Mouse (Mus musculus): ENCODE measurements around the gene Rnf166.

Gene Rnf166

GRCm38 (mm10) chr8:122444058-122444748 lies 31.7 kb downstream of the Rnf166 start:
- in situ Hi-C loops (cut with MboI; ENCODE audit: low pct_unique_long_range_greater_than_20kb in 1 of 2, low sequenced_read_pairs in 2 of 2, unreplicated experiment in 1 of 2): no loop called here

GRCm38 (mm10) chr8:122443262-122444006 lies 32.4 kb downstream of the Rnf166 start, which contains the start of gene Mvd:
Gene Mvd, minus strand, starts transcription at chr8:122443422.
- in situ Hi-C loops (cut with MboI; ENCODE audit: low pct_unique_long_range_greater_than_20kb in 1 of 2, low sequenced_read_pairs in 2 of 2, unreplicated experiment in 1 of 2): no loop called here

GRCm38 (mm10) chr8:122442781-122443180 lies 33.1 kb downstream of the Rnf166 start:
- in situ Hi-C loops (cut with MboI; ENCODE audit: low pct_unique_long_range_greater_than_20kb in 1 of 2, low sequenced_read_pairs in 2 of 2, unreplicated experiment in 1 of 2): no loop called here

GRCm38 (mm10) chr8:122442356-122442755 lies 33.5 kb downstream of the Rnf166 start:
- in situ Hi-C loops (cut with MboI; ENCODE audit: low pct_unique_long_range_greater_than_20kb in 1 of 2, low sequenced_read_pairs in 2 of 2, unreplicated experiment in 1 of 2): no loop called here

GRCm38 (mm10) chr8:122441326-122441725 lies 34.5 kb downstream of the Rnf166 start:
- in situ Hi-C loops (cut with MboI; ENCODE audit: low pct_unique_long_range_greater_than_20kb in 1 of 2, low sequenced_read_pairs in 2 of 2, unreplicated experiment in 1 of 2): no loop called here

GRCm38 (mm10) chr8:122439336-122439735 lies 36.5 kb downstream of the Rnf166 start:
- in situ Hi-C loops (cut with MboI; ENCODE audit: low pct_unique_long_range_greater_than_20kb in 1 of 2, low sequenced_read_pairs in 2 of 2, unreplicated experiment in 1 of 2): no loop called here

GRCm38 (mm10) chr8:122437708-122438331 lies 38.0 kb downstream of the Rnf166 start:
- in situ Hi-C loops (cut with MboI; ENCODE audit: low pct_unique_long_range_greater_than_20kb in 1 of 2, low sequenced_read_pairs in 2 of 2, unreplicated experiment in 1 of 2): no loop called here

GRCm38 (mm10) chr8:122436586-122437125 lies 39.2 kb downstream of the Rnf166 start:
- in situ Hi-C loops (cut with MboI; ENCODE audit: low pct_unique_long_range_greater_than_20kb in 1 of 2, low sequenced_read_pairs in 2 of 2, unreplicated experiment in 1 of 2): no loop called here

GRCm38 (mm10) chr8:122436146-122436545 lies 39.7 kb downstream of the Rnf166 start:
- in situ Hi-C loops (cut with MboI; ENCODE audit: low pct_unique_long_range_greater_than_20kb in 1 of 2, low sequenced_read_pairs in 2 of 2, unreplicated experiment in 1 of 2): no loop called here

- in situ Hi-C loops (cut with MboI; ENCODE audit: low pct_unique_long_range_greater_than_20kb in 1 of 2, low sequenced_read_pairs in 2 of 2, unreplicated experiment in 1 of 2): no loop called here
Measured at GRCm38 (mm10) chr8:122435375-122435774, 40.5 kb downstream of the Rnf166 start.

GRCm38 (mm10) chr8:122433269-122433905 lies 42.5 kb downstream of the Rnf166 start:
- in situ Hi-C loops (cut with MboI; ENCODE audit: low pct_unique_long_range_greater_than_20kb in 1 of 2, low sequenced_read_pairs in 2 of 2, unreplicated experiment in 1 of 2): no loop called here

- in situ Hi-C loops (cut with MboI; ENCODE audit: low pct_unique_long_range_greater_than_20kb in 1 of 2, low sequenced_read_pairs in 2 of 2, unreplicated experiment in 1 of 2): no loop called here
Measured at GRCm38 (mm10) chr8:122432443-122433268, 43.2 kb downstream of the Rnf166 start, which contains the start of gene Cyba. Gene Cyba, minus strand, starts transcription at chr8:122432930.

GRCm38 (mm10) chr8:122431694-122432442 lies 44.0 kb downstream of the Rnf166 start:
- in situ Hi-C loops (cut with MboI; ENCODE audit: low pct_unique_long_range_greater_than_20kb in 1 of 2, low sequenced_read_pairs in 2 of 2, unreplicated experiment in 1 of 2): no loop called here

GRCm38 (mm10) chr8:122430646-122431045 lies 45.2 kb downstream of the Rnf166 start:
- in situ Hi-C loops (cut with MboI; ENCODE audit: low pct_unique_long_range_greater_than_20kb in 1 of 2, low sequenced_read_pairs in 2 of 2, unreplicated experiment in 1 of 2): no loop called here

GRCm38 (mm10) chr8:122430058-122430636 lies 45.7 kb downstream of the Rnf166 start:
- in situ Hi-C loops (cut with MboI; ENCODE audit: low pct_unique_long_range_greater_than_20kb in 1 of 2, low sequenced_read_pairs in 2 of 2, unreplicated experiment in 1 of 2): no loop called here

GRCm38 (mm10) chr8:122428163-122428562 lies 47.7 kb downstream of the Rnf166 start:
- in situ Hi-C loops (cut with MboI; ENCODE audit: low pct_unique_long_range_greater_than_20kb in 1 of 2, low sequenced_read_pairs in 2 of 2, unreplicated experiment in 1 of 2): no loop called here

GRCm38 (mm10) chr8:122427607-122428006 lies 48.3 kb downstream of the Rnf166 start:
- in situ Hi-C loops (cut with MboI; ENCODE audit: low pct_unique_long_range_greater_than_20kb in 1 of 2, low sequenced_read_pairs in 2 of 2, unreplicated experiment in 1 of 2): no loop called here

Data from mouse embryonic stem cell (cell line).